Mouse (Mus musculus) kidney, adult 2 months (tissue): ENCODE measurements at regions not wholly inside any gene's neighbourhood (a gene's known extent, or its start where the extent isn't known, plus 50 kb on each side); places are given as distances from the start of the nearest gene placed in this dataset.
A peak's percentile ranks its signal among the peaks of the same experiment; 100 is the strongest.

Experiments used
- CTCF ChIP-seq: fragments of 200-500 bp; conservative IDR thresholded peaks from 2 replicates; pipeline ENCODE4 v1.5.1; 2011; ENCODE audit warnings: low read depth, mild to moderate bottlenecking, control low read depth, low read length, moderate library complexity, mixed read lengths; ENCODE audit not compliant: insufficient read depth, insufficient read length
- POLR2A ChIP-seq: fragments of 200-500 bp; IDR thresholded peaks from one replicate; pipeline ENCODE4 v1.6.1; 2011; ENCODE audit warnings: low read depth, low read length, control low read depth

DNA sequence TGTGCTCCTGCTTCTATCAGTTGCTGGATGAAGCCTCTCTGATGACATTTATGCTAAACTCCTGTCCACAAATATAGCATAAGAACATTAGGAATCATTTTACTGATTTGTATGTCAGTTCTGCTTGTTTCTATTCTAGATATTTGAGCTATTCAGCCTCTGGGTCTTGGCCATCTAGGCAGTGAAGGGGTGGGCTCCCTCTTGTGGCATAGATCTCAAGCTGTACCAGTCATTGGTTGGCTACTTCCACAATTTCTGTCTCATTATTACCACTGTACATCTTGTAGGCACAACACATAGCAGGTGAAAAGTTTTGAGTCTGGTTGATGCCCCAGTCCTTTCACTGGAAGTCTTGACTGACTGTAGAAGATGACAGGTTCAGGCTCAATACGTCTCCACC is 957.9 kb downstream of the Rab28 start:
- TF ChIP-seq CTCF, result 0 out of 2 replicates have a peak, but pooled peaks have one; percentile 2
- no peak for TF ChIP-seq POLR2A
